Mouse (Mus musculus) embryonic facial prominence, embryonic 14.5 days (tissue): ENCODE data around the gene Gmppb. TPM values are rescaled to one million over a fixed set of nuclear protein-coding genes. Genes with fewer than 3 reads are reported as not detected.

ENCODE experiments used
- ATAC-seq: fragments of 200-750 bp; cut with Nextera tagmentation; 2 replicates; pipeline ENCODE4 v1.8.0; 2017; ENCODE audit warnings: low read depth, moderate number of reproducible peaks, moderate TSS enrichment
- DNase-seq: peaks from one replicate; pipeline ENCODE4 v3.0.0-alpha.2; 2015; ENCODE audit warnings: low spot score
- H3K27ac ChIP-seq: fragments of 300-500 bp; sonication (generic); replicated peaks from 2 replicates; pipeline ENCODE4 v1.5.1; 2014; ENCODE audit warnings: low read depth, mild to moderate bottlenecking, low read length, moderate library complexity
- H3K27me3 ChIP-seq: fragments of 300-500 bp; sonication (generic); replicated peaks from 2 replicates; pipeline ENCODE4 v1.6.1; 2014; ENCODE audit warnings: low read length; ENCODE audit not compliant: control insufficient read depth, insufficient read depth
- H3K36me3 ChIP-seq: fragments of 300-500 bp; sonication (generic); 2 replicates; pipeline ENCODE4 v1.6.1; 2014; ENCODE audit warnings: low read length, mixed read lengths; ENCODE audit not compliant: control insufficient read depth, insufficient read depth
- H3K4me1 ChIP-seq: fragments of 300-500 bp; sonication (generic); 2 replicates; pipeline ENCODE4 v1.6.1; 2014; ENCODE audit warnings: antibody characterized with exemption, low read length; ENCODE audit not compliant: control insufficient read depth, insufficient read depth
- H3K4me2 ChIP-seq: fragments of 300-500 bp; sonication (generic); 2 replicates; pipeline ENCODE4 v1.6.1; 2014; ENCODE audit warnings: low read depth, mild to moderate bottlenecking, low read length, moderate library complexity, mixed read lengths
- H3K4me3 ChIP-seq: fragments of 300-500 bp; sonication (generic); 2 replicates; pipeline ENCODE4 v1.5.1; 2014; ENCODE audit warnings: low read depth, mild to moderate bottlenecking, low read length
- H3K9ac ChIP-seq: fragments of 300-500 bp; sonication (generic); 2 replicates; pipeline ENCODE4 v1.6.1; 2014; ENCODE audit warnings: low read depth, mild to moderate bottlenecking, low read length, moderate library complexity, mixed read lengths
- H3K9me3 ChIP-seq: fragments of 300-500 bp; sonication (generic); 2 replicates; pipeline ENCODE4 v1.6.1; 2016; ENCODE audit warnings: low read length; ENCODE audit not compliant: control insufficient read depth
- WGBS: fragments of 180-500 bp; shearing (Covaris S2); extraction: QIAGEN DNeasy Blood & Tissue Kit; methylation state at CpG from one replicate; pipeline ENCODE4 v1.1.7; 2014; 5-methylcytosine and 5-hydroxymethylcytosine counted together
- polyA plus RNA-seq: library from polyadenylated mRNA; unstranded; fragments of >200 nt; fragmentation: Nextera tagmentation; extraction: Ambion mirVana; gene quantifications from 2 replicates; pipeline ENCODE4 v1.2.1, GENCODE M21; 2014

Gene Gmppb
- polyA plus RNA-seq, 1 experiment from 2014 or later: 37.0 TPM

DNA sequence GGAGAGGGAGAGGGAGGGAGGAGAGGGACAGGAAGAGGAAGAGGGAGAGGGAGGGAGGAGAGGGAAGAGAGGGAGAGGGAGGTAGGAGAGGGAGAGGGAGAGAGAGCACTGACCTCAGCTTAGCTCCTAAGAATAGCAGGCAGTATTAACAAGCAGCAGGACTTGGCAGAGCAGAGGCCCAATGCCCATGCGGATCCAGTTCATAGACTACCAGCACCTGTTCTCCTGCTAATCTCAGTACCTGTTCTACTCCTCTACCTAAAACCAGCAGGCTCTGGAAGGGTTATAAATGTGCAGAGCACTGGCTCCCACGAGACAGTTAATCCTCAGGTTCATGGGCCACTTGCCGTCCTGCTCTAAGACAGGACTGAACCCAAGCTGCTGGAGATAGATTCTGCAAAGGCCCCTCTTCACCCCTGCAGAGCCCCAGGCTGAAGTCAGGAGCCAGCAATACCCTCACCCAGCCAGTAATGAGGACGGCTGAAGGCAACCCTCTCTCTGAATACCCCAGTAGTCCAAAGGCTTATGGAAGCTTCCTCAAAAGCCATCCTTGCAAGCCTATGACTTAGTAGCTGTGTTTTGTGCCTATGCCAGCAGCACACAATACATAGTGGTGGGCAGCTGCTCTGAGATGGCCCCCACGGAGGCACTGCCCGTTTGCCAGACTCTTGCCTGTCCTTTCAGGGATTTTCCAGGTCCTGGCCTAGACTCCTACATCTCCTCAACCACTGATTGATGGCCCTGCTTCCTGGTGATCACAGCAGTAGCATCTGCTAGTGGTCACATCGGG, 24.3 kb downstream of the Gmppb start:
- Histone ChIP-seq H3K4me2 (no peak overlapping the region), H3K4me3 (no peak overlapping the region), H3K9me3 (no peaks in the 10 kb centered on the region), H3K4me1 (peaks cover 2% of the 10 kb centered on the region), H3K36me3 (peaks cover 26% of the 10 kb centered on the region; the same call in 1 of the 2 replicates), H3K27me3 (no peaks in the 10 kb centered on the region), H3K27ac (no peak overlapping the region), H3K9ac (no peak overlapping the region)
- DNase-seq (no peak), ATAC-seq (no peak)
- WGBS: 60% methylated on average over 7 of the region's 7 CpGs

DNA sequence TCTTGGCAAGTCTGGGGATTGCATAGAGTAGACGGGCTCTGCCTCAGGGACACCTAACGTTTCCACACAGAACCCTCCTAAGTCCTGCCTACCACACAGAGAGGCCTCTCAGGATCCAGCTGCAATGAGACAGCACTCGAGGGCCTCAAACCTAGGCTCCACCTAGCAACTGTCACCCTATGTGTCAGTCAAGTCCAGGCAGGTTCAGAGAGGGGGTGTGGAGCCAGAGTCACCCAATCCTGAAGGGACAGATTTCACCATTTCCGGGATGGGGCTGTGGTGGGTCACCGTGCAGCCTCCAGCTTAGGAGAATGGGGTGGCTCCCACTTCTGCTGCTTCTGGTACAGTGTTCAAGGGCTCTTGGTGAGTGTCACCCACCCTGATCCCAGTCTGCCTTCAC, 31.1 kb downstream of the Gmppb start, which contains the start of gene Mst1:
Gene Mst1, plus strand, starts transcription at position 269 of the 400 bp plus-strand sequence.
- Histone ChIP-seq H3K4me3 (peak within 1 kb of the TSS; percentile 86), H3K27me3 (peaks cover 30% of the 10 kb centered on the region), H3K9me3 (no peaks in the 10 kb centered on the region), H3K36me3 (peaks cover 11% of the 10 kb centered on the region), H3K4me2 (peak within 1 kb of the TSS; percentile 67), H3K27ac (no peak within 1 kb of the TSS), H3K4me1 (peaks cover 5% of the 10 kb centered on the region), H3K9ac (peak within 1 kb of the TSS; percentile 95)
- ATAC-seq (no peak), DNase-seq (peak; percentile 35)
- 67% methylated on average over 5 of the region's 5 CpGs for WGBS

DNA sequence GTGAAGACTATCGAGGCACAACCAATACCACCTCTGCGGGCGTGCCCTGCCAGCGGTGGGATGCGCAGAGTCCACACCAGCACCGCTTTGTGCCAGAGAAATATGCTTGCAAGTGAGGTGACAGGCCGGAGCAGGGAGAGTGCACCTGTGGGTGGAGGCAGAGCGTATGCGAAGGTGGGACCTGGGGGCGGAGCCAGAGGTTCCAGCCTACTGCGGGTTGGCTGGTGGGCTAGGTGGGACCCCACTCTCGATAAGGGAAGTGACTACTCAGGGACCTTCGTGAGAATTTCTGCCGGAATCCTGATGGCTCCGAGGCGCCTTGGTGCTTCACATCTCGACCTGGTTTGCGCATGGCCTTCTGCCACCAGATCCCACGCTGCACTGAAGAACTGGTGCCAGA, 33.5 kb downstream of the Gmppb start:
- H3K27ac ChIP-seq: no peak overlapping the region
- H3K36me3 ChIP-seq: peaks cover 30% of the 10 kb centered on the region
- no peak for DNase-seq
- no peaks in the 10 kb centered on the region for H3K9me3 ChIP-seq
- peak overlapping the region; percentile 41 for H3K4me2 ChIP-seq
- 4% methylated on average over 19 of the region's 19 CpGs for WGBS
- peak overlapping the region; percentile 20 for H3K4me3 ChIP-seq
- no peak for ATAC-seq
- H3K9ac ChIP-seq: no peak overlapping the region
- H3K27me3 ChIP-seq: peaks cover 30% of the 10 kb centered on the region
- peaks cover 5% of the 10 kb centered on the region for H3K4me1 ChIP-seq

DNA sequence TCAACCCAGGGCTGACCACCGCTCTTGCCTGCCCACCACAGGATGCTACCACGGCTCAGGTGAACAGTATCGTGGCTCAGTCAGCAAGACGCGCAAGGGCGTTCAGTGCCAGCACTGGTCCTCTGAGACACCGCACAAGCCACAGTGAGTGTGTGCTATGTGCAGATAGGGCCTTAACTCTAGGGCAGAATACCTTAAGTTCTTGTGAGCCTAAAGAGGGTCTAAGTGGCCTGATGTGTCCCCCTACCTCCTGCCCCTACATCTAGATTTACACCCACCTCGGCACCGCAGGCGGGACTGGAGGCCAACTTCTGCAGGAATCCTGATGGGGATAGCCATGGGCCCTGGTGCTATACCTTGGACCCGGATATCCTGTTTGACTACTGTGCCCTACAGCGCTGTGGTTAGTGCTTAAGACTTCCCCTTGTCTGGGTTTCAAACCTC, 34.0 kb downstream of the Gmppb start, which contains the start of gene Rnf123:
Gene Rnf123, minus strand, starts transcription at position 359 of the 444 bp plus-strand sequence.
- no peak within 1 kb of the TSS for H3K9ac ChIP-seq
- H3K27ac ChIP-seq: no peak within 1 kb of the TSS
- H3K4me1 ChIP-seq: peaks cover 5% of the 10 kb centered on the region
- WGBS: 27% methylated on average over 12 of the region's 12 CpGs
- no peaks in the 10 kb centered on the region for H3K9me3 ChIP-seq
- ATAC-seq (no peak), DNase-seq (no peak)
- peaks cover 30% of the 10 kb centered on the region for H3K27me3 ChIP-seq
- H3K36me3 ChIP-seq: peaks cover 35% of the 10 kb centered on the region
- peak within 1 kb of the TSS; percentile 20 for H3K4me3 ChIP-seq
- peak within 1 kb of the TSS; percentile 41 for H3K4me2 ChIP-seq

DNA sequence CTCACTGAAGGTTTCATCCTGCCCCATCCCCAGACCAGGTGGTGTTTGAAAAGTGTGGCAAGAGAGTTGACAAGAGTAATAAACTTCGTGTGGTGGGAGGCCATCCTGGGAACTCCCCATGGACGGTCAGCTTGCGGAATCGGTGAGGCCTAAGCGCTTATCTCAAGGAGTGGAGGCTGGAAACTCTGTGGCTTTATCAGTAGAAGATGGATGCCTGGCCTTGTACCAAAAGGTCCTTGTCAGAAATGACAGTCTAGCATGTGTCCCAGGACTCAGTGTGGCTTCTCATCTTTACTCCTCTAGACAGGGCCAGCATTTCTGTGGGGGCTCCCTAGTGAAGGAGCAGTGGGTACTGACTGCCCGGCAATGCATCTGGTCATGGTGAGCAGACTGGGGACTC, 34.5 kb downstream of the Gmppb start:
- Histone ChIP-seq H3K27me3 (peaks cover 30% of the 10 kb centered on the region), H3K9me3 (no peaks in the 10 kb centered on the region), H3K9ac (no peak overlapping the region), H3K36me3 (peaks cover 41% of the 10 kb centered on the region), H3K27ac (no peak overlapping the region), H3K4me1 (peaks cover 1% of the 10 kb centered on the region), H3K4me3 (no peak overlapping the region), H3K4me2 (no peak overlapping the region)
- 80% methylated on average over 6 of the region's 6 CpGs for WGBS
- DNase-seq (no peak), ATAC-seq (no peak)

DNA sequence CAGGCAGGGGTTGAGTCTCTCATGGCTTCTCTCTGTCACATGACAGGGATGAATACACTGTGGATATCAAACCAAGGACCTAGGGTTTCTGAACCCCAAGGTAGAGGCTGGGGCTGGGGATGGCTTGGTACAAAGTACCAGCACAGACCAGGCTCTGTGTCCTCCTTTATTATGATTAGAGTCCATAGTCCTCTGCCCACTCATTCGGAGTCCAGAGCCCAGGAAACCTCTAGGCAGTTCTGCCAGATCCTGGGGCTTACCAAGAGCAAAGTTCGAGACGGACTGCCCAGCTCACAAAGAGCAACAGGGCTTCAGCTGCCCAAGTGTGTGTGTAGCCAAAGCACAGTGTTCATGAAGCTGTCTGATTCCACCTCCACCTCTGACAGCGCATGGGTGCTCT, 36.2 kb downstream of the Gmppb start:
- Histone ChIP-seq H3K4me2 (no peak overlapping the region), H3K36me3 (peaks cover 58% of the 10 kb centered on the region), H3K4me1 (no peaks in the 10 kb centered on the region), H3K27me3 (peaks cover 30% of the 10 kb centered on the region), H3K9me3 (no peaks in the 10 kb centered on the region), H3K27ac (no peak overlapping the region), H3K4me3 (no peak overlapping the region), H3K9ac (no peak overlapping the region)
- no peak for DNase-seq
- 93% methylated on average over 4 of the region's 4 CpGs for WGBS
- ATAC-seq: no peak

DNA sequence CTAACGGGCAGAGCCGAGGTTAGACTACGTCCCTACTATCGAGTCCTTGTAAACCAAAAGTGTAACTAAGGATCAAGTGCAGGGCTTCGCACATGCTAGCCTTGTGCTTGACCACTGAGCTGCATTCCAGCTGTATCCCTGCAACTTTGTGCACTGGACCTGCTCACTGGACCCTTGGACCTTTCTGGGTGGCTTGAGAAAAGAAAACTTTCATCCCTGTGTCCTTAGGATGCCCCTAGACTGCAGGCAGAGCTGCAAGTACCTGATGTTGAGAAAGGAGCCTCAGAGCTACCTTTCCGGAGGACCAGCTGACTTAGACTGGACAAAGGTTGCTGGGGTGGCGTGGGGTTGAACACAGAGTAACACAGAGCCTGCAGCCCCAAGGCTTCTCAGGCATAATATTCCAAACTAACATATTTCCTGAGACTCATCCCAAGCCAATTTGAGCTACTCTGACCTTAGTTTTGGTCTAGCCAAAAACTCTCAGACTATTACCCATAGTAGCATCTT, 41.6 kb downstream of the Gmppb start:
- Histone ChIP-seq H3K9me3 (no peaks in the 10 kb centered on the region), H3K4me3 (no peak overlapping the region), H3K36me3 (peaks cover 70% of the 10 kb centered on the region), H3K4me2 (no peak overlapping the region), H3K9ac (no peak overlapping the region), H3K27me3 (no peaks in the 10 kb centered on the region), H3K27ac (no peak overlapping the region), H3K4me1 (no peaks in the 10 kb centered on the region)
- 92% methylated on average over 7 of the region's 7 CpGs for WGBS
- ATAC-seq: no peak
- no peak for DNase-seq

DNA sequence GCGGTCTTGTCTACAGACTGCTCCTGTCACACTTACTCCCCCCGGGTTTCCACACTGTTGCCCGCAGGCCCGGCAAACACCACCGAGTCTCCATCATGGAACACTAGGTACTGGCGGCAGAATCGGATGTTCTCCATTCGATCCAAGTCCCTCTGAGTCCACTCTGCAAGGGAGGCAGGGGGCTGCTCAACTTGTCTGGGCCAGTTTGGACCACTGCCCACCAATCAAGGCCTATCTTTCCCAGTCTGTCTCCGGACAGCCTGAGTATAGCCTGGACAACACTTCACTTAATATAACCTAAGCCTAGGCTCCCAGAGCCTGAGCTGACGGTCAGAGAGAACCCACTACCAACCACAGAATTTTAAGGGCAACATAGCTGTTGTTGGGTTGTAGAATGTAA, 44.5 kb downstream of the Gmppb start:
- no peak for ATAC-seq
- H3K36me3 ChIP-seq: peaks cover 41% of the 10 kb centered on the region
- H3K27me3 ChIP-seq: no peaks in the 10 kb centered on the region
- H3K4me3 ChIP-seq: peak overlapping the region; percentile 50
- no peaks in the 10 kb centered on the region for H3K4me1 ChIP-seq
- H3K27ac ChIP-seq: peak overlapping the region; percentile 59; the same call in 1 of the 2 replicates
- WGBS: 66% methylated on average over 10 of the region's 10 CpGs
- peak overlapping the region; percentile 96 for H3K4me2 ChIP-seq
- no peaks in the 10 kb centered on the region for H3K9me3 ChIP-seq
- peak overlapping the region; percentile 64 for H3K9ac ChIP-seq
- DNase-seq: peak; percentile 7
